Mouse (Mus musculus): ENCODE measurements at regions not wholly inside any gene's neighbourhood (a gene's known extent, or its start where the extent isn't known, plus 50 kb on each side); places are given as distances from the start of the nearest gene placed in this dataset.

DNA sequence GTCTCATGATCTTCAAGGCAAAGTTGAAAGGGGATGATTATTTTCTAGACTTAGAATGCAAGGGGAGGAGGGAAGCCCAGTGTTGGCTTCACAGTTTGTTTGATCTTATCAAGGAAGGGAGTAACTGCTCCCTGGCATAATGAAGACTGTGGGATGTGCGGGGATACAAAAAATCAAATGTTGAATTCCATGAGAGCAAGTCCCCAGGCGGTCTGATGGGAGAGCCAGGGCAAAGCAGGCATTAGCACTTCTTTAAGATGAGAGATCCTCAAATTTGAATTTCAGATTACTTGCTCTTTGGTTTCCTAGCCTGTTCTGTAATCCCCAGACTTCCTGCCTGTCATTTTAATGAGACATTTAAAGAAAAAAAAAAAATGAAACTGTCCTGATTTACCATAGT is 525.6 kb upstream of the Man1a start:
- no peak for ATAC-seq

- ATAC-seq, result peak; percentile 77
These were observed 518.7 kb upstream of the Man1a start for GRCm38 (mm10) chr10:54595072-54595471.

DNA sequence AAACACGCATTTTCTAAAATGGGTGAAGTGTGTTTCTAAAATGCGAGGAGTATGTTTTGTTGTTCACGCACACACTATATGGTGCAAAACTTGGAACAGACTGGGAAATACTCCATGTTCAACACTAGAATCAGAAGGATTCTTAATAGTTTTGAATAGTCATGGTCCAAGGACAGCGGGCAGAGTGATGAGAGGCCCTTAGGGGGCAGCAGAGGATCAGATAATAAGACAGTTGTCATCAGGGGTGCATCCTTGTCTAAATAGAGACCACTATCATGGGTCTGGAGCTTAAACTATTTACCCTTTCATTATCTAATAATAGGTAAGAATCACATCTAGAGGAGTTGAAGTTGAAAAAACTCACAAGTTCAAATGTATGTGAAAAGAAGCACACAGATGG is 482.2 kb upstream of the Man1a start:
- no peak for ATAC-seq

- no peak for ATAC-seq
These were observed 475.5 kb upstream of the Man1a start for GRCm38 (mm10) chr10:54551734-54552397.

GRCm38 (mm10) chr10:54550665-54551064 is 474.3 kb upstream of the Man1a start:
- no peak for ATAC-seq

DNA sequence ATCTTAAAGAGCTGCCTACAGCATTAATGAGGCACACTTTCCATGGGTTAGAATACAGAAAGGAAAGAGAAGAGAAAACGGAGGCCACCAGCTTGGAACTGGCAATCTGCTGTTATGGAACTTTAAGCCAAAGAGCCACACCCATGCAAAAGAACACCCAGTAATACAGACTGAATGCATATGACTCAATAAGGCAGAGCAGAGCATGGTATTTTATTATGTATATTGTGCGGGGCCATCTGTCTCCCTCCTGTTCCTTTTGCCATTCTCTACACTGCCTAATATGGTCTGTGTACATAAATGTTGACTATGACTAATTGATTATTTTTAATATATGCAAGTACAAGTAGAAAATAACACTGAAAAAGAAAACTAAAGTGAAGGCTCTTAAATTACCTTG is 472.6 kb upstream of the Man1a start:
- no peak for ATAC-seq

DNA sequence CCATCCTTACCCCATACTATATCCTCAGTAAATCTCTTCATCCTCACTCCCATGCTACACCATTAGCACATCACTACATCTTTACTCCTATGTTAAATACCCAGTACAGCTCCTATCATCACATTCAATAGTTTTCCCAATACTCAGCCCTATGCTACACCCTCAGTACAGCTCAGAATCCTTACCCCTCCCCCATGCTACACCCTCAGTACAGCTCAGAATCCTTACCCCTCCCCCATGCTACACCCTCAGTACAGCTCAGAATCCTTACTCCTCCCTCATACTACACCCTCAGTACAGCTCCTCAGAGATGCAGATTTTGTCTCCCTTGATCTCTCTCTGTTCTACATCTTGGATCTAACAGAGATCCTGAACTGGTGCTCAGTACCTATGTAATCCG is 472.1 kb upstream of the Man1a start:
- no peak for ATAC-seq

GRCm38 (mm10) chr10:54532581-54532980 is 456.2 kb upstream of the Man1a start:
- ATAC-seq, result no peak

GRCm38 (mm10) chr10:54510776-54511175 is 434.4 kb upstream of the Man1a start:
- no peak for ATAC-seq

DNA sequence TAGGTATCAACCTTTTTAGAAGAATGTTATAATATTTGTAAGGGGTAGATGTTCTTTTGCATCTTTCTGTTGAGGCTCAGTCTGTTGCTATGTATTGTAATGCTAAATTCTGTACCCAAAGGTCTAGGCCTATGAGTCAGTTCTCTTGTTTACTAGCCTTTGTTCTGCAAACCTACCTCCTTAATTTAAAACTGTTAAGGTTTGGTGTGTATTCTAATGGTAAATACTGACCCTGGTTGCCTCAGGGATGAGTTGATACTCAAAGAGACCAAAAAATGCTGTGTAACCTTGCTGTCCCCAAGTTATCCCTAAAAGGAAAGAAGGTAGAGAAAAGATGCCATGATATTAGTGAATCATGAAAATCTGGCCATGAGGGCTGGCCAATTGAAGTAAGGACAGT is 433.4 kb upstream of the Man1a start:
- no peak for ATAC-seq
